Mouse (Mus musculus) kidney, postnatal 36 days (tissue): ENCODE data around the gene Cpz.

ENCODE experiments used
- DNase-seq, 2 experiments: peaks; one replicate each; pipeline ENCODE4 v3.0.0; 2021 to 2022; ENCODE audit warnings: mixed read lengths in 2 of 2

Cpz gene

DNA sequence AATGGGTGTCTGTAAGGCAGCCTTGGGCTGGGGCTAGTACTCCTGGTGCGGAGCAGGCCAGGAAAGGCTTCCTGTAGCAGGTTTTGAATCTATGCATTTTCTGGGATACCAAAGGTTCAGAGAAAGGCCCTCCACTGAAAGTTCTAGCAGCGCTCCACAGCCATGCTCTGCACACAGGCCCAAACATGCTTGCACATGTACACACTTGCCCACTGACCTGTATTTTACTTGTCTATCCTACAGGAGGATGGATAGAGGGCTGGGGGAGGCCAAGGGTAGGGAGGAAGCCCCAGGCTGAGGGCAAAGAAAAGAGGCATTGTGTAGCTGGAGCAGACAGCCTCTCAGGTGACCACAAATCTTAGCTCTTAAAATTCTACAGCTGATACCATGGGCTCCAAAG is 1.1 kb downstream of the Cpz start:
- no peak for DNase-seq

DNA sequence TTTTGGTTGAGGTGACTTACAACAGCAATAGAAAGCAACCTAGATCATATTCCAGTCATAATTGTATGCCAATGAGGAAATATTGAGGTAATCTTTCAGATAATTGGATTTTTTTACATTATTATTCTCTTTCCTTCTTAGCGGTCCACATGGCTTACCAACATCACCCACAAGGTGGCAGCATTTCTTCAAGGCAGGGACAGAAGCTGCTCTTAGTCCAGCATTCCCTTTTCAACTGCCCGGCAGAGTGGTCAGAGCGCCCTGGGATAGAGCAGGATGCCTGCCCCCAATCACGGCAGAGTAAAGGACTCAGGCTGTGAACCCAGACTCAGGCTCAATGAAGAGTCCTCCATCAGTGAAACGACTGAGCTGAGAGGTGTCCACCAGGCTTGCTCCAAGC is 1.8 kb downstream of the Cpz start:
- peak; percentile 46 to 89 for DNase-seq

DNA sequence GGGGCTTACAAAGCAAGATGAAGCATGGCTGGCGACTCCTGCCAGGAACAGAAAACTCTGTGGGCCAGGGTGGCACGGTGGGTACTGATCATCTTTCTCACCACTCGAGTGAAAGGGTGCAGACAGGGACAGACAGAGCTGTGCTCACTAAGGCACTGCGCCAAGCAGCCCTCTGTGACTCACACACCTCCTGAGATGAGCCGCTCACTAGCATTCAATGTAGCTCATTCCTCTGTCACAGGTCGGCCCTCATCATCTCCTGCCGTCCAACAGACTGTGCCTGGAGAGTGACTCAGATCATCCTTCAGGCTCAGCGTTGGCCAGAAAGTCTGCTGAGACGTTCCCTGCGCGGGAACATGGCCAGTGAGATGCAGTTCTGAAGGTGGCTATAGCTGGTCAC is 8.7 kb downstream of the Cpz start:
- DNase-seq: no peak

DNA sequence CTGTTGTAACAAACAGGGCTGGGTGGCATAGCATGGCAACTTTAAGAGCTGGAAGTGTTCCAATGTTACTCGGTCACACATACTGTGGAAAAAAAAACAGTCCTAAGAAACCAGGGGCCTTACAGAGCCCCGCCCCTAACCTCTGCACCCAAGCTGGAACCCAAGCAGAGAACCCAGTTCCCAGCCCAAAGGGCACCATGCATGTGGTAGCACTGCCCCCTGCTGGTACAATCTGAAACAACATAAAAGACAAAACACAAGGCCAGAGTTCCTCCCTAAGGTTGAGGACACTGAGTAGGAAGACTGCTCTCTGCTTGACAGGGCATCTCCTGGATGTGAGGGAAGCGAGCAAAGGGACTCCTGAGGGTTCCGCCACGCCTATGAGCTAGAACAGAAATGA is 14.9 kb downstream of the Cpz start:
- peak; percentile 52 to 77 for DNase-seq

DNA sequence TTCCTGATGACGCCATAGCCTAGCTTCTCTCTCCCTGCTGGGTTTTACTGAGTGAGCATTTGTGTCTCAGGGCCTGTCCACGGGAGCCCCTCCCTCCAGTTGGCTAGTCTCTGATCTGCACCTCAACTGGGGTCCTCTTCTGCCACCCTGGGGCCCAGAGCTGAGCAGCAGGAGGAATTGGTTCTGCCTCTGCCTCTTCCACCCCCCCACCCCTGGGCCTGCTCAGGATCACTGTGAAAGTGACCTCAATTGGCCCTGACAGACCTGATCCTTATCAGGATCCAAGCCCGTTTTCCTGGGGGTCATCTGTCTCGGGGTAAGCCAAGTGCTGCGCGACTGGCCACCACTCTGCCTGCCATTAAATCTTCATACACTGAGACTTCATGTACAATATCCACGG is 20.5 kb downstream of the Cpz start:
- DNase-seq: no peak

DNA sequence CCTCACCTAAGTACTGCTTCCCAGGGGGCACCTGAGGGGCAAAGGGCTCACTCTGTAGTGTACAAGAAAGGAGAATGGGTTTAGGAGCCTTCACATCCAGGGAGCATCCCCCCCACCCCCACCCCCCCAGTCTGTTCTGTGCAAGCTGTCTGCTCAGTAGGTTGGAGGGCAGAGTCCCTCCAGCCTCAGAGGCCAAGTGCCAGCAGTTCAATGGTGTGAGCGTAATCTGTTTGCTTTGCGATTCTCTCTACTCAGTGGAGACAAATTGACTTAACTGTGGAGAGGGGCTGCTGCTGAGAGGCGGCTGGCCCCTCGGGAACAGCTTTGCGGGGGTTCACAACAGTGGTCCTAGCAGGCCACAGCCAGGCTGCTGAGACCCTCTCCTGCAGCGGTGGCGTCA is 28.2 kb downstream of the Cpz start:
- DNase-seq: no peak

DNA sequence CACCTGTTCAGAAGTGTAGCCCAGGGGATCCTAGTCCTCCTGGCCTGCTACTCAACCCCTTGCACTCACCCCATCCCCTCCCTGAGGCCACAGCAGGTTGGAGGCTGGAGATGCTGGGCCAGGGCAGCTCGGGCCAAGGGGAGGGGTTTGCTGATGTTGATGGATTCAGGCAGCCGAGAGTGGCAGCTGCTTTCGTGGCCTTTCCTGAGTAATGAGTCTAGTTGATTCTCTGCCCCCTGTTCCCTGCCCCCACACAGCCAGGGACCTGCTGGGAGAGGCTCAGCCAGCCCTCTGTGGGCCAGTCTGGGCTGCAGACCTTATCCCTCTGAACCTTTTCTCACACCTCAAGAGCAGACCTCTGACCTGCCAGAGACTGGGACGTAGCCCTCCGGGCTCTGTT is 29.5 kb downstream of the Cpz start:
- DNase-seq: no peak

DNA sequence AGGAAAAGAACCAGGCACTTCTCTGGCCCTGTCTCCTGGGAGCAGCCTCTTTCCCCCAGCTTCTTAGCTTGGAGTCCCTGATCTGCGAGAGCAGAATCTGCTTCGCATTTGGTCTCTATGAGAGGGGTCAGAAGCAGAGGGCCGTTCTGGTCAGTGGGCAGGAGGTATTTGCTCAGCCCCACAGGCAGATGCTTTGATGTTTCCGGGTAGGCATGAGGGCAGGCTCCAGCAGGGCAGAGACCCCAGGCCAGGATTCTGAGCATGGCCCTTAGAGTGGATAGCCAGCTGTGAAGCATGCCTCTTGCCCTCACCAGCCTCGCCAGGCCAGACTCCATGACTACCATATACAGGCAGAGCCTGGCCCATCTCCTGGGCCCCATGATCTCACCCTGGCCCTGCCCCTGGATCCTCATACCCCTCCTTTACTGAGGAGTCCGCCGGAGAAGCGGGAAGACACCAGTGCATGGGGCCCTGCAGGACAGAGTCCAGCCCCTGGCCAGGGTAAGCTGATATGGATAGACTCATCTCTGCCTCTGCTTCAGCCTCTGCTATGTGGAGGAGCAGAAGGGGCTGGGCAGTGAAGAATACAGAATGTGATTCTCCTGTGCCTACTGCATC is 30.6 kb downstream of the Cpz start:
- peak in 1 of 2 experiments; percentile 4 for DNase-seq

DNA sequence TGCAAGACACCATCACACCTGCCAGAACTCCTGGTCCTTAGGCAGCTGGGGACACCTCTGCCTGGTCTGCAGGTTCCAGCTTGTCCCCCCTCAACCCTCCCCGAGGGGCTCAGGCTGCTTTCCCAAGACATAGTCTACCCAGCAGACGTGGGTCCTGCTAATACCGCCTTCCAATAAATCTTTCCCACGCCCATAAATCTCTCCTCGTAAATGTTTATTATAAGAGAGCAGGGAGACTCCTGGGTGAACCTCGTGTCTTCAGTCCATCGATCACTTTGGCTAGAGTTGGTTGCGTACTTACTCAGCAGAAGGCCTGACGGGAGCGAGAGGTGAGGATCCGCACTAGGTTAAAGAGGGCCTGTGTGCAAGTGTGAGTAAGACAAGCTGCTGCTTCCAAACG is 31.7 kb downstream of the Cpz start:
- no peak for DNase-seq

DNA sequence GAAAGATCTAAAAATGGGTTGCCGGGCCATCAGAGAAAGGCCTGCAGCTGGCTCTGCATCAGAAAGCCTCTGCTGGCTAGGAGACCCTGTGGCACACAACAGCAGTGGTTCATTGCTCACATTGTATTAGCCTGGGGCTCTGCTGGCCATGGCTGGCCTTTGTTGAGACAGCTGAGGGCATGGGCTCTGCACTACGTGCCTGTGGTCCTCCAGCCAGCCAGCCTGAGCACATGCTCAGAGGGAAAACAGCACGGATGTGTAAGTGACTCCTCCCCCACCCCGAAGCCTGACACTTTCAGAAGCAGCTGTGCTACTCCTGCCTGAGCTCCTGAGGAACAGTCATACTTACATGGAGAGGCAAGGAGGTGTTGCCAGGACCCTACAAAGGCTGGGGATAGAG is 46.0 kb downstream of the Cpz start:
- no peak for DNase-seq

DNA sequence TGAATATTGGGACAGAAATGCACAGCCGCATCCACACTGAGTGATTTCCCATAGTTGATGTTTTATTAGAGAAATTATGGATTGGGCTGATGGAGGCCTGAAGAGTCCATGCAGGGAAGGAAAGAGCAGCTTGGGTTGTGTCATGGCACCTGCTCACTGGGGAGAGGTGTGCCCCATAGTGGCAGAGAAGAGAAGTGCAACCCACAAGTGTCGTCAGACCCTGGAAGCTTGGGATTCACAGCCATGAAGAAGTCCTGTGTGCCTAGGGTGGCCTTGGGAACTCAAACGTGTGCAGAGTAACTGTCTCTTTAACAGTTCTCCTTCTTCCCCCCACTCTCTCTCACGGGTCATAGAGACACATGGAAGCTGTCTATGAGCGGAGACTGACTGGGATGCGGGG is 50.3 kb downstream of the Cpz start:
- DNase-seq: peak in 1 of 2 experiments; percentile 52

DNA sequence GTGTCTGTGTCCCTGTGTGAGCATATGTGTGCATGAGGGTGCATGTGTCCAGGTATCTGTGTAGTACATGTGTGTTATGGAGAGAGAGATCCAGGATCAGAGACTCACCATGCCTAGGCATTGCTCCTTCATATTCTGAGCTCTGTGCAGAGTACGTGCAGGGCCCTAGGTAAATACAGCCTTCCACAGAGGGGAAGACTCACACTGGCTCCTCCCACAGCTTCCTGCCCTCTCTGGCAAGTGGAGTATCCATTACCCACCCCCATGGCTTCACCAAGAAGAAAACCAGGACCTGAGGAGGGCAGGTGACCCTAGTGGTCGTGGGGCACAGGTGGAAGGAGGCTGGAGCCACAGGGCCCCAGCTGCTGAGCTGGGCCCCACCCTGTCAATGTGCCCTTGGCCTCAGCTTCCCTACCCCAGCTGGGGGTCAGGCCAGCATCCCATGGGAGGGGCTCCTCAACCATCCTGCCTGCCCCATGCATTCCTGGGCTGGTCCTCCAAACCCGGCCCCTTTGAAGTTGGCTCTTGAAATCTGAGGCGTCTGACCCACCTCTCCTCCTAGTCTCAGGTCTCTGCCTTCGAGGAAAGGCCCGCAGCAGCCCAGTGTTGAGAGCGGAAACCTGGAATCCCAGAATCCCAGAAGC is 54.5 kb downstream of the Cpz start:
- no peak for DNase-seq

DNA sequence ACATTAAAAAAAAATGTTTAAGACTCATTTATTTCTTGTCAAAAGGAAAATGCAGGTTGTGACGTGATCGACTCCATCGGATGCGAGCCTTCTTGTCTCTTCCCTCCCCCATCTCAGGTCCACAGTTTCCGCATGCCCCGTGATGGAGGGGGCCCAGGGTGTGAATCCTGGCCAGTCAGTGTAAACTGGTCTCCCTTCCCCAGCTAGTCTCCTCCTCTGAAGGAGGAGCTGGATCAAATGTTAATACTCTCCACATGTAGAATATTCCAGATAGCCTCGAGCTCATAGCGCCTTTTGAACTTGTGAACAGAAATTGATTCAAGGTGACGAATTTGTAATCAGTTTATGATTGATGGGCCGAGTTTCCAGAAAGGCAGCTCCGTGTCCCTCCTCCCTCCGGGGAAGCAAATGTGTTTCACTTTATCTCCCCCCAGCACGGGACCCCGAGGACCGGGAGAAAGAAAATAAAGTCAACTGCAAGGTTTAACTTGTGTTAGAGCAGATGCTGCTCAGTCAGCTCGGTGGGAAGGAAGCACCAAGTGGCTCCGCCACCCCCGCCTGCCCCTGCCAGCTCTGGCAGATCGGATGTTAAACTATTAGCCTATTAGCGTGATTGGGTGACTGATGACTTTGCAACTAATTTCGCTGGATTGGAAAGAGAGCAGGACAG is 59.4 kb downstream of the Cpz start:
- no peak for DNase-seq

DNA sequence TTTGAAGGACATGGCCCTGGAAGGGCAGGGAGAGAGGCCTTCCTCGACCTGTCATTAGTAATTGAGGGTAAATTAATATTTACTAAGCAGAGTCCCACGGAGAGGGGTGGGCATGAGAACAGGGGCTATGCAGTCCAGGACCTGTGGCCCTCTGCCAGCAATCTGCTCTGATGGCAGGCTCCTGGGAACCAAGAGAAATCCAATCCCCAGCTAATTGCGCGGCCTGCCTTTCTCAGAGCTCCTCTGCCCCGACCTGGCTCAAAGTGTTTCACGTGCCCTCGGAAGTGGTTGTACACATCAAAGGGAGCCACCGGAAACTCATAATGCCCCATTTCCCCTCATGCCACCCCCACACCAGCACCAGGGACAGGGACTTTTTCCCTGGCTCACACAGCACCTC is 63.4 kb downstream of the Cpz start:
- DNase-seq: no peak

DNA sequence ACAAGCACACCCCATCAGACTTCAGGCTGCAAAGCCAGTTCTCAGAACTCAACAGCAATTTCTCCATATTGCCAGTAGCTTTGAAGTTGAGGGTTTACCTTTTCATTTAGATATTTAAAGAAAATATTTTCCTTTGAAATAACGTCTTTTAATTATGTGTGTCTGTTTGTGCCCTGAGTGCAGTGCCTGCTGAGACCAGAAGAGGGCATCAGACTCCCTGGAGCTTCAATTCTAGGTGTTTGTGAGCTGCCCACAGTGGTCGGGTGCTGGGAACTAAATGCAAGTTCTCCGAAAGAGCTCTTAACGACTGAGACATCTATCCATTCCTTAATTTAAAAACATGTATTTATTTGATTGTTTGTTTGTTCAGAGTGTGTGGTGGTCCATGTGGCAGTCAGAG is 65.7 kb downstream of the Cpz start:
- DNase-seq: peak in 1 of 2 experiments; percentile 9

DNA sequence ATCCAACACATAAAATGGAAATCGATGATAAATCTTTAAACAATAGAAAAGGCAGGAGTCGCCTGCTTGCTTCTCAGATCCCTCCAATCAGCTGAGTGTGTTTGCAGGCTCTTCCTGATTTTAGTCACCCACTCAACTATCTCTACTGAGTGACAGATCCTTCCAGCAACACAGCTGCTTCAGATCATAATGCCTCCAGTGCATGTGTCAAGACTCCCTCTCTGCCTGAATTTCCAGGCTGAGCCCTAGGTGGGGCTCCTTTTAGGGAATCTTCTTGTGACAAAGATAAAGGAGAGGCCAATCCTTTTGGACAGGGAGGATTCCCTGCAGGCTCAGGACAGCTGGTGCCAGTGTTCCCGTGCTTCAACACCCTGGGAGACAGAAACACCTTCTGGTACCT is 67.2 kb downstream of the Cpz start:
- DNase-seq: no peak

DNA sequence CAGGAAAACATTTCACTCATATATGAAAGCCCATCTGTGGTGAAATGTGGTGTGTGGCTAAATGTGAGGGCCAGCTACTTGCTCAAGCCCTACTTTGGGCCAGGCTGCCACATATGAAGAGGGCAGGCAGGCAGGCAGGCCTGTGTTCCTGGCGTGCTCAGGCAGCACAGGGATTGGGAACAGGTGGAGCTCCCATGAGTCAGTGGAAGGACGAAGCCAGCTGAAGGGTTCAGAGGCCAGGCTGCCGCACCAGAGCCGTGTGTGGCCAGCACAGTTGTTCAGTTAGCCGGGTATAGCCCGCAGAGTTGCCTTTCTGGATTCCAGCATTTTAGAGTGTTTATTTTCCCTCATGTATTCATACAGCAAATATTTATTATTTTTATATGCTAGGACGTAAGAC is 68.1 kb downstream of the Cpz start:
- DNase-seq: no peak

DNA sequence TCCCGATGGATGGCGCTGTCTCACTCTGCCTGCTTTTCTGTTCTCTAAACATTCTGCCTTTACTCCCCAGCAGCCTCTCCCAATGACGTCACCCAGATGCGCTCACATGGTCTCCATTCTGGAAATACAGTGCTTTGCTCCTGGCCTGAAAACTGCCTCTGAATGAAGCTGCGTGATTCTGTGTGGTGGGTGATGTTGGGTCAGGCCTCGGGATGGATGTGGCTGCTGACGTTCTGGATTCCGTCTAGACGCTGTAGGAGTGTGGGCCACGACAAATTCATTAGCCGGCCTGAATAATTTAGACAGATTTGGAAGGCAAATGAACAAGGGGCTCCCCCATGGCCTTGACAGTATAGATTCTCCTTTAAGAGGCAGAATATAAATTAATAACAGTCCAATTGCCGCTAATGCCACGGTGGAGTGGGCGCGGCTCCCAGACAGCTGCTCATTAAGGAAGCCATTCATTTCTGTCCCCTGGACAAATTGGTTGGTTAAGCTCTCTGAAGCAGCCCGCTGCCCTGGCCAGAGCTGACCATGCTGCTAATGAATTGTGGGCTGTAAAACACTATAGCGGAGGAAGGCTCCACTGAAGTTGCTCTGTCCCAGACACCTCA is 71.2 kb downstream of the Cpz start:
- no peak for DNase-seq
